Mouse (Mus musculus): ENCODE measurements around the gene Prkce. TPM values are rescaled to one million over a fixed set of nuclear protein-coding genes. Genes with fewer than 3 reads are reported as not detected.

Prkce gene
- polyA plus RNA-seq, 2 experiments = 0.32 to 0.37 TPM

DNA sequence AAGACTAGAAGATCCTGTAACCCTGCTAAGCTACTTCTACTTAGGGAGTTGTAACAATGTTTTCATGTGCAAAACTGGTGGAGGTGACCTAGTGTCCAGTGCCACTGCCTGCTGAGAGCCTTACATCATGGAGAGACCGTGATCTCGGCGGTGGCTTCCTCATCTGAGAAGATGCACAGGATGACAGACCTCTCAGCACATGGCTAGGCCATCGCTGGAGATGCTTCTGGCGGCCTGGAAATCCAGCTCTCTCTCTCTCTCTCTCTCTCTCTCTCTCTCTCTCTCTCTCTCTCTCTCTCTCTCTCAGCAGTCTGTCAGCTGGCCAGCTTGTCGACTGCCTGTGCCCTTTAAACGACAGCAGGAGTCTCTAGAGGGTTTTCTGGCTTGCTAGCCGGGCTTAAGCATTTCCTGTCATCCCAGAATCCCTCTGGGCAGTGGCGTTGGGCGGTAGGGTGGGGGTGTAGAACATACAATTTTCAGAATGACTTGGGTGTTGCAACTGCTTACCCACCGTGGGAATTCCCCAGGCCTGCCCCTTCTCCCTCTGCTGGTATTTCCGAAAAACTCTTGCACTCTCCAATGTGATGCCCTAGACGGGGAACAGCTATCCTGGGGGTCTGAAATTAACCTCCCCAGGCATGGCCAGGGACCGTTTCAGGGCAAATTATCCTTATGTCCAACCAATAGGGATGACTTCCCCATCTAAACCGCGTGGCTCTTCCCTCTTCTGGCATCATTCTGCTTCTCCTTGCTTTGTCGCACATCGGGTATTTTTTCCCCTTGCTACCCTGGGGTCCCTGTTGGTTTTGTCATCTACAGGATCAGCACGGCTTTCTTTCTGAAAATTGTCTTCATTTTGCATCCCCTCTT is 340.0 kb downstream of the Prkce start:
- Histone ChIP-seq H3K4me2 (ENCODE audit: low read depth) (no peak overlapping the region), H3K4me3 (ENCODE audit: insufficient read depth in 1 of 2, low read depth in 2 of 2, low read length in 2 of 2) (no peak overlapping the region), H3K27me3 (ENCODE audit: control insufficient read depth, insufficient read depth, low read length) (no peaks in the 10 kb centered on the region), H3K27ac (no peak overlapping the region), H3K9me3 (ENCODE audit: control insufficient read depth, low read length) (no peaks in the 10 kb centered on the region), H3K4me1 (replicated peaks; ENCODE audit: control insufficient read depth in 2 of 2, insufficient read depth in 2 of 2, low read length in 1 of 2) (no peaks in the 10 kb centered on the region), H3K36me3 (replicated peaks; ENCODE audit: control insufficient read depth, insufficient read depth, low read depth) (no peaks in the 10 kb centered on the region), H3K9ac (replicated peaks) (no peak overlapping the region)
- 45% methylated on average over 19 of the region's 19 CpGs for WGBS (ENCODE audit: insufficient replicate concordance)
- TF ChIP-seq EP300 (IDR thresholded peaks at IDR 0.05; ENCODE audit: low read depth) (no peak), CTCF (IDR thresholded peaks at IDR 0.05; ENCODE audit: low read depth) (no peak)
- DNase-seq (ENCODE audit: low read depth in 3 of 3, low spot score in 3 of 3) (no peak), ATAC-seq (ENCODE audit: insufficient read depth) (no peak)

DNA sequence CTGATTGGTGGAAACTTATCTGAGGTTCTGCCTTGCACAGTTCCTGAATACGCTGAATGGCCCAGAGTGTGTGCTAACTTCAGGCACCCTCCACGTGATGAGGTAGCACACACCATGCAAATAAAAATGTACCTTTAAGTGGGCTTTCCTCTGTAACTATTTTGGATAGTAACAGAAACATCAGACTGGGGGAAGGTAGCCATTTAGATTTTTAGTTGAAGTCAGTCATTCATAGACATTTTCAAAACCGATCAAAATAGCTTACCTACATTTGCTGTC is 340.6 kb downstream of the Prkce start:
- H3K36me3 ChIP-seq (replicated peaks; ENCODE audit: control insufficient read depth, insufficient read depth, low read depth) = no peaks in the 10 kb centered on the region
- no peak for DNase-seq (ENCODE audit: low read depth in 3 of 3, low spot score in 3 of 3)
- H3K4me2 ChIP-seq (ENCODE audit: low read depth) = no peak overlapping the region
- no peak overlapping the region for H3K27ac ChIP-seq
- no peaks in the 10 kb centered on the region for H3K27me3 ChIP-seq (ENCODE audit: control insufficient read depth, insufficient read depth, low read length)
- TF ChIP-seq EP300 (IDR thresholded peaks at IDR 0.05; ENCODE audit: low read depth) (no peak), CTCF (IDR thresholded peaks at IDR 0.05; ENCODE audit: low read depth) (no peak)
- 68% methylated on average over 3 of the region's 3 CpGs for WGBS (ENCODE audit: insufficient replicate concordance)
- ATAC-seq (ENCODE audit: insufficient read depth) = no peak
- H3K4me3 ChIP-seq (ENCODE audit: insufficient read depth in 1 of 2, low read depth in 2 of 2, low read length in 2 of 2) = no peak overlapping the region
- H3K4me1 ChIP-seq (replicated peaks; ENCODE audit: control insufficient read depth in 2 of 2, insufficient read depth in 2 of 2, low read length in 1 of 2) = no peaks in the 10 kb centered on the region
- H3K9me3 ChIP-seq (ENCODE audit: control insufficient read depth, low read length) = no peaks in the 10 kb centered on the region
- H3K9ac ChIP-seq (replicated peaks) = no peak overlapping the region

DNA sequence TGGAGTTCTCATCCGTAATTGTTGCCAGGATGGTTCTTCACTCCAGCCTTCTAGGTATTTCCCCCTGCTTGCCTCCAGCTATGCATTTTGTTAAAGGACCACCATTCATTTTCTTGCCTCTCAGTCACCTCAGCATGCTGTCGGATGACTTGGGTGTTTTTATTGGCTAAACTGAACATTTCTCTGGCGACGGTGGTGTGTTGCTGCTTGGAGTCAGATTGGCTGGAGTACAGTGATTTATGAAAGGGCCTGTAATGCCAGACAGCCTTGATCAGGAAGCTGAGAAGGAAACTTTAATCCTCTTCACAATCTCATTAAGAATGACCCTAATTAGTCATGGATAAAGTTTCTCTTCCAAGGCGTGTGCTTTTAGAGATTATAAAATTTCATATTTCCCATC is 342.3 kb downstream of the Prkce start:
- no peak for DNase-seq (ENCODE audit: low read depth in 3 of 3, low spot score in 3 of 3)
- Histone ChIP-seq H3K9me3 (ENCODE audit: control insufficient read depth, low read length) (no peaks in the 10 kb centered on the region), H3K4me2 (ENCODE audit: low read depth) (no peak overlapping the region), H3K27ac (no peak overlapping the region), H3K4me3 (ENCODE audit: insufficient read depth in 1 of 2, low read depth in 2 of 2, low read length in 2 of 2) (no peak overlapping the region), H3K36me3 (replicated peaks; ENCODE audit: control insufficient read depth, insufficient read depth, low read depth) (no peaks in the 10 kb centered on the region), H3K9ac (replicated peaks) (no peak overlapping the region), H3K27me3 (ENCODE audit: control insufficient read depth, insufficient read depth, low read length) (no peaks in the 10 kb centered on the region), H3K4me1 (replicated peaks; ENCODE audit: control insufficient read depth in 2 of 2, insufficient read depth in 2 of 2, low read length in 1 of 2) (no peaks in the 10 kb centered on the region)
- no peak for ATAC-seq (ENCODE audit: insufficient read depth)
- 68% methylated on average over 5 of the region's 5 CpGs for WGBS (ENCODE audit: insufficient replicate concordance)
- TF ChIP-seq CTCF (IDR thresholded peaks at IDR 0.05; ENCODE audit: low read depth) = no peak
- no peak for TF ChIP-seq EP300 (IDR thresholded peaks at IDR 0.05; ENCODE audit: low read depth)

DNA sequence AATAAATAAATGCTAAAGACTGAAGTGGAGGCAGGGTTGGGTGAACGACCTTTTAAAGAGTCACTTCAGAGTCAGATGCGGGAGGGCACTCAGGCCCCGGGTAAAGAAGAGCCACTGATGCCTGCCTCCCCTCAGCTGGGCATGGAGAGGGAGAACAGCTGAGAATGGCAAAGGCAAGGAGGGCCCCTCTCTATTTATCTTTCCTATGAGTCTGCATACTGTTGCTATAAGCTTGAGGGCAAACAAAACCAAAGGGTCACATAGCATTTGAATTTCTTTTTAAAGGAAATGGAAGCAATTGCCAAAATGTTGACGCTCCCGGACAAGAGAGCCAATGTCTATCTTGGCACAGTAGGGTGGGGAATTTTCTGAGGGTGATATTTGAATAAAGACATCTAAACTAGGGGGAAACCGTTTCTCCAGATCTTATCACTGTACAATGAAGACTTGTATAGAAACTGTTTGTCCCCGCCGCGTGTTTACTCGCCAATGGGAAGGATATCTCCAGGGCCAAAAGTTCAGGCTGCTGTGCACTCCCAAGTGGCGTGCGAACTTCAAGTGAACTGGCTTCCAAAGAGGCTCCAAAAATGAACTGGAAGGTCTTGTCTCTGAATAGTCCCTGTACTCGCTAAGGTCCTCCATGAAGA is 347.5 kb downstream of the Prkce start:
- no peak for TF ChIP-seq CTCF (IDR thresholded peaks at IDR 0.05; ENCODE audit: low read depth)
- TF ChIP-seq EP300 (IDR thresholded peaks at IDR 0.05; ENCODE audit: low read depth) = no peak
- no peaks in the 10 kb centered on the region for H3K27me3 ChIP-seq (ENCODE audit: control insufficient read depth, insufficient read depth, low read length)
- H3K9me3 ChIP-seq (ENCODE audit: control insufficient read depth, low read length) = no peaks in the 10 kb centered on the region
- H3K36me3 ChIP-seq (replicated peaks; ENCODE audit: control insufficient read depth, insufficient read depth, low read depth) = no peaks in the 10 kb centered on the region
- H3K4me3 ChIP-seq (ENCODE audit: insufficient read depth in 1 of 2, low read depth in 2 of 2, low read length in 2 of 2) = no peak overlapping the region
- H3K4me2 ChIP-seq (ENCODE audit: low read depth) = no peak overlapping the region
- ATAC-seq (ENCODE audit: insufficient read depth) = no peak
- H3K27ac ChIP-seq = no peak overlapping the region
- H3K9ac ChIP-seq (replicated peaks) = no peak overlapping the region
- no peaks in the 10 kb centered on the region for H3K4me1 ChIP-seq (replicated peaks; ENCODE audit: control insufficient read depth in 2 of 2, insufficient read depth in 2 of 2, low read length in 1 of 2)
- 62% methylated on average over 13 of the region's 13 CpGs for WGBS (ENCODE audit: insufficient replicate concordance)
- no peak for DNase-seq (ENCODE audit: low read depth in 3 of 3, low spot score in 3 of 3)

DNA sequence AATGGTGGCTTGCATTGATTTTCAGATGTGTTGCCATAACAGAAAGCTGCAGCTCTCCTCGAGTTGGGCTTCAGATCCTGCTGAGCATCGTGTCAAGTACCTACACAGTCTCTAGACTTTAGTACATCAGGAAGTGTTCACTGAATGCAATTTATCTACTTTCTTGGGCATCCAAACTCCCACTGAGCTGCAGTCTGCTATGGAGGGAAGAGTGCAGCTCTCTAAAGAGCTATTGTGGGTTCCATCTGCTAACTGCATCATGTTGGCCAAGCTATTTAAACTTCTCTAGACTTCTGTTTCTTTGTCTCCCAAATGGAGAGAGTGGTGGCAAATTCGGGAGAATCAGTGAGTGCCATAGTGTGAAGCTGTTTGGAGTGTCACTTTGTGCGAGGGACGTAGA is 349.0 kb downstream of the Prkce start:
- Histone ChIP-seq H3K36me3 (replicated peaks; ENCODE audit: control insufficient read depth, insufficient read depth, low read depth) (no peaks in the 10 kb centered on the region), H3K9ac (replicated peaks) (no peak overlapping the region), H3K4me3 (ENCODE audit: insufficient read depth in 1 of 2, low read depth in 2 of 2, low read length in 2 of 2) (no peak overlapping the region), H3K9me3 (ENCODE audit: control insufficient read depth, low read length) (no peaks in the 10 kb centered on the region), H3K4me1 (replicated peaks; ENCODE audit: control insufficient read depth in 2 of 2, insufficient read depth in 2 of 2, low read length in 1 of 2) (no peaks in the 10 kb centered on the region), H3K27me3 (ENCODE audit: control insufficient read depth, insufficient read depth, low read length) (no peaks in the 10 kb centered on the region), H3K4me2 (ENCODE audit: low read depth) (no peak overlapping the region), H3K27ac (no peak overlapping the region)
- TF ChIP-seq CTCF (IDR thresholded peaks at IDR 0.05; ENCODE audit: low read depth) (no peak), EP300 (IDR thresholded peaks at IDR 0.05; ENCODE audit: low read depth) (no peak)
- ATAC-seq (ENCODE audit: insufficient read depth) = no peak
- 50% methylated on average over 5 of the region's 5 CpGs for WGBS (ENCODE audit: insufficient replicate concordance)
- no peak for DNase-seq (ENCODE audit: low read depth in 3 of 3, low spot score in 3 of 3)
